Comparison of ENCODE assay signal across 8 mouse cellular contexts in the genomic region with DNA sequence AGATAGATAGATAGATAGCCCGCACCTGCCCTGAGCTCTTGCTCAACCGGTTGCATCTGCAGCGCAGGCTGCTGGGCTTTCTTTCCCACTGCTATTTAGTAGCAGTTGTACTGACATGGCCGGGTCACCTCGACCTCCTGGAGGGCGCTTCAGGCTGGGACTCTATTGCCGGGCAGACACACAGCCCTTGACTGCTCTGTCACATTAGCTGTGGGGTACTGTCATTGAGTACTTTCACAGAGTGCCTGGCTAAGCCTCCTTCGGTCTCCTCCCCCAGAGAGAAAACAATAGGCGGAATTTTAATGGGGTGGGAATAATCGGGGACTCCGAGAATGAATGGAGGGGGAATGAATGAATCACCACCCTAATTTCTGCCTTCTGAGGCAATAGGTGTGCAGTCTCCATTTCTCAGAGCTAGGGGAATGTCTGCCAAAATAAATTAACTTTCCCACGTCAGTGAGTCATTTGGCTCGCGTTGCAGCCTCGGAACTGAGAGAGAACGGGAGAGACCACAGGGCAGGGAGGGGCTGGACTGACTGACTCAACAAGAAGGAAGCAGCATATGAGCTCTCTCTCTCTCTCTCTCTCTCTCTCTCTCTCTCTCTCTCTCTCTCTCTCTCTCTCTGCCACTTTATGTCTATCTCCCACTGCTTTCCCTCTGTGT.
DNase-seq lines count a peak whose midpoint lies in the region; ATAC-seq and TF ChIP-seq lines count a peak whose summit lies in the region.

No protein-coding gene starts in this region.

- DNase-seq in adrenal gland, adult (ENCODE audit: inconsistent age in 2 of 2, low spot score in 1 of 2): peak; percentile 87 to 95
- DNase-seq in heart, embryonic 10.5 days (ENCODE audit: low spot score): peak; percentile 86
- peak; percentile 41 for DNase-seq in kidney, adult 9 months
- peak; percentile 86 for DNase-seq in urinary bladder, postnatal 14 days (ENCODE audit: low spot score)
- DNase-seq in thymus, adult 18-20 months: no peak

- H3K27ac ChIP-seq in embryonic fibroblast, embryonic 13.5 days (ENCODE audit: insufficient read depth, low read length): peak overlapping the region; percentile 87
- peak overlapping the region; percentile 71; the same call in 1 of the 2 replicates for H3K27ac ChIP-seq in heart, embryonic 10.5 days
- peak overlapping the region; percentile 87 for H3K27ac ChIP-seq in limb, embryonic 15.5 days
- H3K27ac ChIP-seq in midbrain, embryonic 15.5 days: no peak overlapping the region

- H3K4me2 ChIP-seq in limb, embryonic 15.5 days: peak overlapping the region; percentile 56
- H3K4me2 ChIP-seq in midbrain, embryonic 15.5 days: peak overlapping the region; percentile 47

- H3K27me3 ChIP-seq in heart, embryonic 10.5 days (ENCODE audit: insufficient read depth, poor library complexity, severe bottlenecking): peaks cover 23% of the 10 kb centered on the region
- H3K27me3 ChIP-seq in limb, embryonic 15.5 days: no peaks in the 10 kb centered on the region
- peaks cover 4% of the 10 kb centered on the region; the same call in 1 of the 2 replicates for H3K27me3 ChIP-seq in midbrain, embryonic 15.5 days (replicated peaks)

- H3K4me1 ChIP-seq in embryonic fibroblast, embryonic 13.5 days (ENCODE audit: control insufficient read depth, insufficient read depth, low read length): peaks cover 6% of the 10 kb centered on the region; the same call in 1 of the 2 replicates
- H3K4me1 ChIP-seq in heart, embryonic 10.5 days: peaks cover 27% of the 10 kb centered on the region
- H3K4me1 ChIP-seq in limb, embryonic 15.5 days: peaks cover 21% of the 10 kb centered on the region
- H3K4me1 ChIP-seq in midbrain, embryonic 15.5 days: peaks cover 17% of the 10 kb centered on the region

- peak overlapping the region; percentile 7; the same call in 1 of the 2 replicates for H3K4me3 ChIP-seq in embryonic fibroblast, embryonic 13.5 days (ENCODE audit: insufficient read depth, low read length)
- H3K4me3 ChIP-seq in heart, embryonic 10.5 days: peak overlapping the region; percentile 56
- peak overlapping the region; percentile 27 for H3K4me3 ChIP-seq in limb, embryonic 15.5 days
- H3K4me3 ChIP-seq in midbrain, embryonic 15.5 days: peak overlapping the region; percentile 22

- H3K9me3 ChIP-seq in heart, embryonic 10.5 days: no peaks in the 10 kb centered on the region
- no peaks in the 10 kb centered on the region for H3K9me3 ChIP-seq in limb, embryonic 15.5 days
- H3K9me3 ChIP-seq in midbrain, embryonic 15.5 days: no peaks in the 10 kb centered on the region

- peak; percentile 28 for TF ChIP-seq POLR2A in embryonic fibroblast, embryonic 13.5 days (IDR thresholded peaks at IDR 0.05; ENCODE audit: low read depth, low read length)

- H3K9ac ChIP-seq in limb, embryonic 15.5 days: no peak overlapping the region
- H3K9ac ChIP-seq in midbrain, embryonic 15.5 days: no peak overlapping the region

- 6% methylated on average over 16 of the region's 16 CpGs for WGBS in heart, embryonic 10.5 days
- 3% methylated on average over 16 of the region's 16 CpGs for WGBS in limb, embryonic 15.5 days
- 3% methylated on average over 16 of the region's 16 CpGs for WGBS in midbrain, embryonic 15.5 days

- no peak for TF ChIP-seq CTCF in embryonic fibroblast, embryonic 13.5 days (IDR thresholded peaks at IDR 0.05; ENCODE audit: borderline replicate concordance, insufficient read depth, low read length)

- peak; percentile 84 for ATAC-seq in limb, embryonic 15.5 days (ENCODE audit: insufficient number of reproducible peaks, low FRiP score, low TSS enrichment, low read depth)
- ATAC-seq in midbrain, embryonic 15.5 days (replicated peaks): no peak

- H3K36me3 ChIP-seq in heart, embryonic 10.5 days: no peaks in the 10 kb centered on the region
- no peaks in the 10 kb centered on the region for H3K36me3 ChIP-seq in limb, embryonic 15.5 days
- no peaks in the 10 kb centered on the region for H3K36me3 ChIP-seq in midbrain, embryonic 15.5 days (replicated peaks)

Comparison
In these comparisons a context has a peak if more than half of its experiments do, and no peak if none do; other contexts are left out.
1. DNase-seq: peak in adrenal gland, adult (2 of 2), heart, embryonic 10.5 days (single experiment), kidney, adult 9 months (single experiment) and urinary bladder, postnatal 14 days (single experiment); none in thymus, adult 18-20 months (0 of 2).
2. Peak in every context shown above with its lines, with median percentiles within 50 percentile points of each other: H3K4me3 ChIP-seq.